Mouse (Mus musculus): ENCODE data around the gene Bak1.

DNA sequence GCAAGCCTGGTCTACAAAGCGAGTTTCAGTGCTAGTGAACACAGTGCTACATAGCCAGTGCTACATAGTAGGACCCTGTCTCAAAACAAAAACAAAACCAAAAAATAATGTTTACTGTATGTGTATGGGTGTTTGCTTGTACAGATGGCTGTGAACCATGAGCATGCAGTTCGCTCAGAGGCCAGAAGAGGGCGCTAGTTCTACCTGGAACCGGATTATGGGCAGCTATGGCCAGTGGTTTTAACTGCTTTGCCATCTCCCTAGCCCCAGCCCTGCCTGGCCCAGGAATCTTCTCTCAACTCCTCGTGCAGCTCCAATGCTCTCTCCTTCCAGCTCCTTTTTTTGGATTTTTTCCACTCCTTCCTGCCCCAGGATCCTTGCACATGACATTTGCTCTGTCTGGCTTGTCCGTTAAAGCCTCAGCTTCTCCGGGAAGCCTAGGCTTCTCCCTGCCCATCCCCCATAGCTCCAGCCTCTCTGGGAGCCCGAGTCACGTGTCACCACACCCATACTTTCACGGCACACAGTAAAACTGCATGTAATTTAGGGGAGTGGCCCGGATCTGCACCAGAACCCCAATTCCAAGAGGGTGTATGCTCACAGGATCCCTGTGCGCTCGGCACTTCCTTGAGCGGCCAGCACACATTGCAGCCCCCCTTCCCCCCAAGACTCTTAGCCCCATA, 19.1 kb upstream of the Bak1 start:
- TF ChIP-seq CTCF (IDR thresholded peaks at IDR 0.05; ENCODE audit: control insufficient read depth, insufficient read depth, low read length) (peak; percentile 52), POLR2A (IDR thresholded peaks at IDR 0.05; ENCODE audit: borderline replicate concordance, control insufficient read depth, low read depth, low read length) (no peak)
